Mouse (Mus musculus): ENCODE measurements around the gene Cenpa.

- TF ChIP-seq CTCF (IDR thresholded peaks at IDR 0.05; ENCODE audit: low read depth) (no peak), EP300 (optimal IDR thresholded peaks at IDR 0.05) (no peak)
These were observed 44.8 kb upstream of the Cenpa start for GRCm38 (mm10) chr5:30621844-30622176.

All from stomach, postnatal 0 days (tissue).